Mouse (Mus musculus) cerebellum, postnatal 14 days (tissue): ENCODE measurements around the gene Cnksr3.

ENCODE experiments used
- DNase-seq, 2 experiments: peaks; one replicate each; pipeline ENCODE4 v3.0.0; 2021; ENCODE audit warnings: mixed read lengths in 2 of 2

Gene Cnksr3

DNA sequence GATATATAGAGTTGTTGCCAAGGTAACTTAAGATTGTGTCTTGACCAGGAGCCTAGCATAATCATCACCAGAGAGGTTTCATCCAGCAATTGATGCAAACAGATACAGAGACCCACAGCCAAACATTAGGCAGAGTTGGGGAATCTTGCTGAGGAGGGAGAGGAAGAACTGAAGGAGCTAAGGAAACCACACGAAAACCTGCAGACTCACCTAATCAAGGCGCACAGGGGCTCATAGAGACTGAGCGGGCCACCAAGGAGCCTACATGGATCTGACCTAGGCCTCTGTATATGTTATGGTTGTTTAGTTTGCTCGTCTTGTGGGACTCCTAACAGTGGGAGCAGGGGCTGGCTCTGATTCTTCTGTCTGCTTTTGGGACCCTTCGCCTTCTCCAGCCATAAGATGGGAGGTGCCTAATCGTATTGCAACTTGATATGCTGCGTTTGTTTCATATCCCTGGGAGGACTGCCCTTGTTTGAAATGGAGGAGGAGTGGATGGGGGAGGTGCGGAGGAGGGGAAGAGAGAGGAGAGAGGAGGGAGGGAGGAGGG, 135.3 kb downstream of the Cnksr3 start:
- peak; percentile 79 to 82 for DNase-seq

DNA sequence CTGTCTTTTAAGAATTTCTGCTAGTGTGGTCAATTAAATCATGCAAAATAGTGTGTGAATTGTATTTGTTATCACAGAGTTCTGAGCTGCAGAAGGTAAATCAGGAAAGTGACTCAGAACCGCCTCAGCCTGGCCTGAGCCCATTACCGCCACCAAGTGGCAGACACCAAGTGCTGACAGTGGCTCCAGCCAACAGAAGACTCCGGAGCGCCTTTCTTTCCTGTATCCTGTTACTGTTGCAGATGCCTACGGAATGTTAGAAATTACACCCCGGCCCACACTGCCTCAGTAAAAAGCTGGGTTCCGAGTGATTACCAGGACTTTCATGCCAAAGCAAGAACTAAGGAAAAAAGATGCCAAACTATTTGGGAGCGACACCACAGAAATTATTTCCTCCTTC, 135.8 kb downstream of the Cnksr3 start:
- peak; percentile 91 to 94 for DNase-seq

DNA sequence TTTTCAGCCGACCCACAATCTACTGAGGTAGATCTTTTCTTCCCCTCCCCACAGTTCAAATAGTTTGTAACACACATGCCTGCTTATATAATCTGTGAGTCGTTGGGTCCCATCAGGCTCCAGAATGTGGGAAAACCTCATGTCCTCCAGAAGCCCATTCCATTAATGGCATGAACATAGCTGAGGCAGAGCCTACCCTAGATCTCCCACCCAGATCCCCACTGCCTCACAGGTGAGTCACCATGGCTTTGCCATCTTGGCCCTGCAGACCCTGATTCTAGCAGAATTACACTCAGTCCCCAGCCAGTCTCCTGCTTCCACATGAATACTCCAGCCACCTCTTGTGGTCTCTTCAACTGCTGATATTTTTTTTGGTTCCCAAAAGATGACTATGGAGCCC, 136.4 kb downstream of the Cnksr3 start:
- DNase-seq = peak; percentile 26 to 44

DNA sequence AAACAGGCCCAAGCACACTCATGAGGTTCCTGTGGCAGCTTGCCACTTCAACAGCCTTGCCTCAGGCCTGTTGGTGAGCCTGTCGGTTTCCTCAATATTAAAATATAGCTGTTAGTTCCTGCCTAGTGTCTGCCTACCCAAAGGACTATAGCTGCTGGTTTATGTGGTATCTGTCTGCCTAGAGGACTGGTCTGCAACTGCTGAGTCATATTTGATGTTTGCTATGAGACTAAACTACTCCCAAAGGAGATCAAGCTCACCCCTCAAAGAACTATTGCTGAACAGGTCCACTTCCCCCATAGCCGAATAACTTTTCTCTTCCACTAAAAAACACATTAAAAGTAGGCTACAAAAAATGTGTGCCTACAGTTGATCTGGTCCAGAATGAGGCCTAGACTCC, 137.8 kb downstream of the Cnksr3 start:
- DNase-seq = no peak

DNA sequence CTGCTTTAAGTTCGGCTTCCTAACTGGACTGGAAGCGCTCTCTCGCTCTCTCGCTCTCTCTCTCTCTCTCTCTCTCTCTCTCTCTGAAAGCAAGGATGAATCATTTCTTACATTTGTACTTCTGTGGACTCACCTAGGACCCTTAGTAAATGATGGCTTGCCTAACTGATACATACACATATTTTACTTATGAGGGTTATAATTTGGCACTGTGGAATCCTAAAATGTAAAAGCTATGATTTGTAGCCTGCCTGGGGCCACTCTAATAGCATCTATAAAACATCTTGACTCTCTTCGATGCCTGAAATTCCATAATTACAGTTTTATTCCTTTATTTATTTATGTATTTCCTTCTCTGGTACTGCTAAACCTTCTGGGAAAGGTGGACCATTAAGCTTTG, 141.1 kb downstream of the Cnksr3 start:
- DNase-seq = no peak

DNA sequence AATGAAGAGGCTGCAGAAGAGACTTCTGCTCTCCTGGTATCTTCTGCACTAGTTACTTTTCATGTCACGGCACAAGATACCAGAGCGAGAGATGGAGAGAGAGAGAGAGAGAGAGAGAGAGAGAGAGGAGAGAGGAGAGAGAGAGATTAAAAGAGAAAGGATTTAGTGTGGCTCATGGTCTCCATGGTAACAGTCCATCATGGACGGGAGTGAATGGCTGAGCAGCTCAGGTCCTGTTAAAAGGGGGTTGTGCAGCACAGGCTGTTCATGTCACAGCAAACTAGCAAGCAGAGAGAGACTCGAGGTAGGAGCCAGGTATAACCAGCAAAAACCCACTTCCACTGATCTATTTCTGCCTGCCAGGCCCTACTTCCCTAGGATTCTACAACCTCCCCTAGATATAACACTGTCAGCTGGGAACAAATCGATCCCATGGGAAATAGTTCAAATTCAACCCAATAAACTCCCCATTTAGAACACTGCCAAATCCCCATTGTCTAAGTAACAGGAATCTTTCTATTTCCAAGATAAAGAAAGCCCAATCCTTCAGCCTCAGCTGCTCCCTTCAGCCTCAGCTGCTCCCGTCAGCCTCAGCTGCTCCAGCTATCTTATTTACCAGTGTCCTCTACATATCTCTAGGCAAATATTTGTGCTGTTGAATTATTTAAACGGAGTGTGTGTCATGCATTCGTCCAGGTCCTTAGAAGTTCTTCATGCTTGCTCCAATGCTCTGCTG, 141.8 kb downstream of the Cnksr3 start:
- no peak for DNase-seq

DNA sequence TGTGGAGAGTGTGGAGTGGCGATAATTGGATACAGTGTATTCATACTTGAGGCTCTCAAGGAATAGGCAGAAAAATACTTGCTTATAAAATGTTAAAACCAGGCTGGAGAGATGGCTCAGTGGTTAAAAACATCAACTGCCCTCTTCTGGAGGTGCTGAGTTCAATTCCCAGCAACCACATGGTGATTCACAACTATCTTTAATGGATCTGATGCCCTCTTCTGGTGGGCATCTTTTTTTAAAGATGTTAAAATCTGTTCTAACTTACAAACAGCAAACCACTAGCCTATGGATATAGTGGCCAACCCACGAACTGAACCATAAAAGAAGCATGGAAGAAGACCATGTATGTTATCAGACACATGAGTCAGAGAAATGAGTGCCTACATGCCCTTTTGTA, 142.9 kb downstream of the Cnksr3 start:
- no peak for DNase-seq
